In genomic region chr7:30634621-30635020, GRCm38 (mm10) we compare ENCODE assay signal across 9 mouse cellular contexts. TPM values are rescaled to one million over a fixed set of nuclear protein-coding genes. Genes with fewer than 3 reads are reported as not detected.
DNase-seq lines count a peak whose midpoint lies in the region; ATAC-seq and TF ChIP-seq lines count a peak whose summit lies in the region.
"Had no signal": no experiment of that assay in that cellular context is flagged by ENCODE, and none has a peak within 500 bp of the region (broad histone marks: within the 10 kb centered on the region; RNA-seq: fewer than 3 reads in every experiment).

No protein-coding gene starts in this region.

- no peaks in the 10 kb centered on the region for H3K9me3 ChIP-seq in forebrain, embryonic 16.5 days (ENCODE audit: control insufficient read depth, low read length)
- H3K9me3 ChIP-seq in lung, postnatal 0 days (ENCODE audit: low read length) = no peaks in the 10 kb centered on the region

- no peak for TF ChIP-seq EP300 in lung, postnatal 0 days (IDR thresholded peaks at IDR 0.05)

- peak overlapping the region; percentile 14; the same call in 1 of the 2 replicates for H3K4me2 ChIP-seq in forebrain, embryonic 16.5 days (ENCODE audit: low read length)
- H3K4me2 ChIP-seq in lung, postnatal 0 days (replicated peaks; ENCODE audit: low read depth, low read length) = 0 out of 2 replicates have a peak overlapping the region, but pooled peaks have one; percentile 17

- intact Hi-C loops in left cerebral cortex, adult 2 months (cut with DNase I) = no loop called here

- H3K36me3 ChIP-seq in forebrain, embryonic 16.5 days (ENCODE audit: control insufficient read depth, insufficient read depth) = no peaks in the 10 kb centered on the region
- no peaks in the 10 kb centered on the region for H3K36me3 ChIP-seq in kidney, adult 2 months (ENCODE audit: control insufficient read depth, insufficient read depth, low read length)
- no peaks in the 10 kb centered on the region for H3K36me3 ChIP-seq in lung, postnatal 0 days (ENCODE audit: insufficient read depth, low read length)

- TF ChIP-seq CTCF in left cerebral cortex, adult 2 months (IDR thresholded peaks at IDR 0.05) = peak; percentile 50
- peak; percentile 55 for TF ChIP-seq CTCF in kidney, adult 2 months (conservative IDR thresholded peaks at IDR 0.05; ENCODE audit: insufficient read depth, insufficient read length, low read depth, low read length)
- TF ChIP-seq CTCF in lung, postnatal 0 days (IDR thresholded peaks at IDR 0.05) = peak; percentile 75

- no peak for ATAC-seq in forebrain, embryonic 16.5 days
- peak; percentile 82 for ATAC-seq in lung, postnatal 0 days

- H3K27me3 ChIP-seq in forebrain, embryonic 16.5 days (replicated peaks; ENCODE audit: control insufficient read depth, insufficient read depth, low read length) = peaks cover 52% of the 10 kb centered on the region
- H3K27me3 ChIP-seq in kidney, adult 2 months (replicated peaks; ENCODE audit: control insufficient read depth, insufficient read depth, low read length) = 0 out of 2 replicates have a peak, but pooled peaks cover 1% of the 10 kb centered on the region
- peaks cover 25% of the 10 kb centered on the region for H3K27me3 ChIP-seq in lung, postnatal 0 days (replicated peaks; ENCODE audit: insufficient read depth, low read length)

- peak; percentile 23 to 33 for DNase-seq in left cerebral cortex, adult 2 months (ENCODE audit: extremely low spot score in 1 of 2, low spot score in 2 of 2)
- DNase-seq in left cerebral cortex, adult 8-10 months (ENCODE audit: low spot score in 2 of 2) = no peak
- DNase-seq in adrenal gland, postnatal 25 days = peak; percentile 58
- DNase-seq in kidney, adult 2 months = peak; percentile 38
- DNase-seq in lung, postnatal 0 days (ENCODE audit: low spot score) = peak; percentile 54
- DNase-seq in retina, postnatal 7 days (ENCODE audit: low read depth, low spot score) = peak; percentile 36
- no peak for DNase-seq in left cerebral cortex, adult 11 months (ENCODE audit: low spot score)

- no peak overlapping the region for H3K27ac ChIP-seq in left cerebral cortex, adult 2 months
- no peak overlapping the region for H3K27ac ChIP-seq in forebrain, embryonic 16.5 days (ENCODE audit: low read length)
- H3K27ac ChIP-seq in kidney, adult 2 months (ENCODE audit: insufficient read depth, low read depth, low read length) = no peak overlapping the region
- H3K27ac ChIP-seq in lung, postnatal 0 days (ENCODE audit: low read length) = no peak overlapping the region

- under 1% methylated on average over 20 of the region's 20 CpGs for WGBS in forebrain, embryonic 16.5 days
- under 1% methylated on average over 20 of the region's 20 CpGs for WGBS in kidney, adult 2 months
- under 1% methylated on average over 20 of the region's 20 CpGs for WGBS in lung, postnatal 0 days

- no peaks in the 10 kb centered on the region for H3K4me1 ChIP-seq in forebrain, embryonic 16.5 days (replicated peaks; ENCODE audit: control insufficient read depth, insufficient read depth, low read length)
- no peaks in the 10 kb centered on the region for H3K4me1 ChIP-seq in kidney, adult 2 months (ENCODE audit: control insufficient read depth, insufficient read depth, low read length)
- H3K4me1 ChIP-seq in lung, postnatal 0 days (ENCODE audit: insufficient read depth, low read depth, low read length) = no peaks in the 10 kb centered on the region

- H3K4me3 ChIP-seq in left cerebral cortex, adult 2 months = no peak overlapping the region
- H3K4me3 ChIP-seq in forebrain, embryonic 16.5 days (replicated peaks; ENCODE audit: low read length) = 0 out of 2 replicates have a peak overlapping the region, but pooled peaks have one; percentile 8
- H3K4me3 ChIP-seq in kidney, adult 2 months (ENCODE audit: insufficient read depth, low read depth, low read length) = no peak overlapping the region
- no peak overlapping the region for H3K4me3 ChIP-seq in lung, postnatal 0 days (ENCODE audit: low read depth, low read length)

- TF ChIP-seq POLR2A in kidney, adult 2 months (IDR thresholded peaks at IDR 0.05; ENCODE audit: low read depth, low read length) = no peak

- no peak overlapping the region for H3K9ac ChIP-seq in forebrain, embryonic 16.5 days (replicated peaks; ENCODE audit: low read depth, low read length)
- no peak overlapping the region for H3K9ac ChIP-seq in lung, postnatal 0 days (replicated peaks; ENCODE audit: low read depth)

RNA-seq across cellular contexts. Expression of gene Etv2, which starts 1.0 kb away (rescaled TPM):
- not detected for total RNA-seq in left cerebral cortex, adult 2 months (2021)
- not detected for total RNA-seq in left cerebral cortex, adult 8-10 months (2022)
- not detected in 2 replicates for total RNA-seq in adrenal gland, postnatal 25 days (2021)
- polyA plus RNA-seq in forebrain, embryonic 16.5 days (2015; fragmentation: Nextera tagmentation; extraction: Ambion mirVana) = not detected in 2 replicates
- not detected in 2 replicates for polyA plus RNA-seq in kidney, adult 2 months (2012; rRNA removed)
- polyA plus RNA-seq in lung, postnatal 0 days (2015; fragmentation: Nextera tagmentation; extraction: Ambion mirVana) = not detected in 2 replicates
- polyA plus RNA-seq: frontal cortex, adult 2 months had no signal

RNA-seq across cellular contexts. Expression of gene Cox6b1, which starts 8.7 kb away (rescaled TPM):
- 100 to 1,000 TPM; 565 to 587 TPM for total RNA-seq in left cerebral cortex, adult 2 months (2021)
- 100 to 1,000 TPM; 641 to 753 (median 694) TPM for total RNA-seq in left cerebral cortex, adult 8-10 months (2022)
- 1,003 and 1,219 TPM in 2 replicates for total RNA-seq in adrenal gland, postnatal 25 days (2021)
- polyA plus RNA-seq in forebrain, embryonic 16.5 days (2015; fragmentation: Nextera tagmentation; extraction: Ambion mirVana) = 860 and 869 TPM in 2 replicates
- polyA plus RNA-seq in kidney, adult 2 months (2012; rRNA removed) = 1,228 and 1,575 TPM in 2 replicates
- 717 and 766 TPM in 2 replicates for polyA plus RNA-seq in lung, postnatal 0 days (2015; fragmentation: Nextera tagmentation; extraction: Ambion mirVana)

RNA-seq across cellular contexts. Expression of gene Rbm42, which starts 15.5 kb away (rescaled TPM):
- total RNA-seq in left cerebral cortex, adult 2 months (2021) = 10 to 100 TPM; 67.7 to 67.8 TPM
- 10 to 100 TPM; 57.5 to 68.0 (median 63.6) TPM for total RNA-seq in left cerebral cortex, adult 8-10 months (2022)
- 78.4 and 87.5 TPM in 2 replicates for total RNA-seq in adrenal gland, postnatal 25 days (2021)
- 153 and 155 TPM in 2 replicates for polyA plus RNA-seq in forebrain, embryonic 16.5 days (2015; fragmentation: Nextera tagmentation; extraction: Ambion mirVana)
- 46.0 and 51.4 TPM in 2 replicates for polyA plus RNA-seq in kidney, adult 2 months (2012; rRNA removed)
- 101 and 107 TPM in 2 replicates for polyA plus RNA-seq in lung, postnatal 0 days (2015; fragmentation: Nextera tagmentation; extraction: Ambion mirVana)

RNA-seq across cellular contexts. Expression of gene Upk1a, which starts 22.0 kb away (rescaled TPM):
- under 1 TPM; 0.48 to 0.96 TPM for total RNA-seq in left cerebral cortex, adult 2 months (2021)
- under 1 TPM in 3 of 4 experiments, not detected in 1; 0.23 to 0.51 (median 0.35) TPM for total RNA-seq in left cerebral cortex, adult 8-10 months (2022)
- total RNA-seq in adrenal gland, postnatal 25 days (2021) = 0.36 TPM in 1 of 2 replicates, not detected in the other
- polyA plus RNA-seq in forebrain, embryonic 16.5 days (2015; fragmentation: Nextera tagmentation; extraction: Ambion mirVana) = 0.34 and 0.40 TPM in 2 replicates
- polyA plus RNA-seq in kidney, adult 2 months (2012; rRNA removed) = 23.6 and 34.5 TPM in 2 replicates
- 11.2 and 11.8 TPM in 2 replicates for polyA plus RNA-seq in lung, postnatal 0 days (2015; fragmentation: Nextera tagmentation; extraction: Ambion mirVana)

RNA-seq across cellular contexts. Expression of gene Haus5, which starts 30.2 kb away (rescaled TPM):
- total RNA-seq in left cerebral cortex, adult 2 months (2021) = 1 to 10 TPM; 4.7 to 5.2 TPM
- total RNA-seq in left cerebral cortex, adult 8-10 months (2022) = 1 to 10 TPM; 5.6 to 9.1 (median 7.3) TPM
- 12.6 and 13.5 TPM in 2 replicates for total RNA-seq in adrenal gland, postnatal 25 days (2021)
- 34.0 and 34.5 TPM in 2 replicates for polyA plus RNA-seq in forebrain, embryonic 16.5 days (2015; fragmentation: Nextera tagmentation; extraction: Ambion mirVana)
- 8.9 and 9.1 TPM in 2 replicates for polyA plus RNA-seq in kidney, adult 2 months (2012; rRNA removed)
- polyA plus RNA-seq in lung, postnatal 0 days (2015; fragmentation: Nextera tagmentation; extraction: Ambion mirVana) = 10.0 and 10.3 TPM in 2 replicates

Comparison
In these comparisons a context has a peak if more than half of its experiments do, and no peak if none do; other contexts are left out.
1. DNase-seq: peak in left cerebral cortex, adult 2 months (2 of 2), adrenal gland, postnatal 25 days (single experiment), kidney, adult 2 months (single experiment), lung, postnatal 0 days (single experiment) and retina, postnatal 7 days (single experiment); none in left cerebral cortex, adult 8-10 months (0 of 2) and left cerebral cortex, adult 11 months (single experiment).
2. Peak in every context shown above with its lines, with median percentiles within 50 percentile points of each other: CTCF ChIP-seq.